Mouse (Mus musculus): ENCODE measurements around the gene Tmem161b. TPM values are rescaled to one million over a fixed set of nuclear protein-coding genes. Genes with fewer than 3 reads are reported as not detected.

Gene Tmem161b
- total and polyA plus RNA-seq, 2 experiments from 2014 or later, result 12.7 to 15.1 TPM

GRCm38 (mm10) chr13:84276246-84276645, 54.1 kb downstream of the Tmem161b start:
- TF ChIP-seq CTCF (IDR thresholded peaks at IDR 0.05; ENCODE audit: low read depth) (no peak), EP300 (IDR thresholded peaks at IDR 0.05; ENCODE audit: low read depth) (no peak)
- H3K9ac ChIP-seq (replicated peaks; ENCODE audit: low read depth, low read length), result no peak overlapping the region
- no peak overlapping the region for H3K4me3 ChIP-seq (ENCODE audit: low read depth, low read length)
- H3K27me3 ChIP-seq (ENCODE audit: control insufficient read depth, insufficient read depth, low read length), result no peaks in the 10 kb centered on the region
- no peaks in the 10 kb centered on the region for H3K4me1 ChIP-seq (ENCODE audit: control insufficient read depth, insufficient read depth)
- ATAC-seq (ENCODE audit: insufficient read depth, low read depth) (no peak), DNase-seq (ENCODE audit: low spot score) (no peak)
- H3K9me3 ChIP-seq (replicated peaks; ENCODE audit: control insufficient read depth, low read length), result no peaks in the 10 kb centered on the region
- WGBS, result 86% methylated on average over 5 of the region's 5 CpGs
- H3K27ac ChIP-seq (ENCODE audit: low read depth), result no peak overlapping the region
- H3K36me3 ChIP-seq (replicated peaks; ENCODE audit: control insufficient read depth, insufficient read depth, low read length), result peaks cover 7% of the 10 kb centered on the region
- H3K4me2 ChIP-seq (ENCODE audit: low read depth, low read length), result no peak overlapping the region

- no peak overlapping the region for H3K4me3 ChIP-seq (ENCODE audit: low read depth, low read length)
- TF ChIP-seq EP300 (IDR thresholded peaks at IDR 0.05; ENCODE audit: low read depth) (no peak), CTCF (IDR thresholded peaks at IDR 0.05; ENCODE audit: low read depth) (no peak)
- DNase-seq (ENCODE audit: low spot score) (no peak), ATAC-seq (ENCODE audit: insufficient read depth, low read depth) (no peak)
- no peak overlapping the region for H3K9ac ChIP-seq (replicated peaks; ENCODE audit: low read depth, low read length)
- no peak overlapping the region for H3K4me2 ChIP-seq (ENCODE audit: low read depth, low read length)
- H3K4me1 ChIP-seq (ENCODE audit: control insufficient read depth, insufficient read depth), result no peaks in the 10 kb centered on the region
- WGBS, result 88% methylated on average over 4 of the region's 4 CpGs
- no peak overlapping the region for H3K27ac ChIP-seq (ENCODE audit: low read depth)
- no peaks in the 10 kb centered on the region for H3K9me3 ChIP-seq (replicated peaks; ENCODE audit: control insufficient read depth, low read length)
- H3K27me3 ChIP-seq (ENCODE audit: control insufficient read depth, insufficient read depth, low read length), result no peaks in the 10 kb centered on the region
- H3K36me3 ChIP-seq (replicated peaks; ENCODE audit: control insufficient read depth, insufficient read depth, low read length), result peaks cover 14% of the 10 kb centered on the region; the same call in 1 of the 2 replicates
Observed at GRCm38 (mm10) chr13:84280352-84280751, 58.3 kb downstream of the Tmem161b start.

- Histone ChIP-seq H3K4me3 (ENCODE audit: low read depth, low read length) (no peak overlapping the region), H3K27me3 (ENCODE audit: control insufficient read depth, insufficient read depth, low read length) (no peaks in the 10 kb centered on the region), H3K36me3 (replicated peaks; ENCODE audit: control insufficient read depth, insufficient read depth, low read length) (peaks cover 16% of the 10 kb centered on the region), H3K4me2 (ENCODE audit: low read depth, low read length) (no peak overlapping the region), H3K4me1 (ENCODE audit: control insufficient read depth, insufficient read depth) (no peaks in the 10 kb centered on the region), H3K9ac (replicated peaks; ENCODE audit: low read depth, low read length) (no peak overlapping the region), H3K27ac (ENCODE audit: low read depth) (no peak overlapping the region), H3K9me3 (replicated peaks; ENCODE audit: control insufficient read depth, low read length) (no peaks in the 10 kb centered on the region)
- DNase-seq (ENCODE audit: low spot score) (no peak), ATAC-seq (ENCODE audit: insufficient read depth, low read depth) (no peak)
- TF ChIP-seq CTCF (IDR thresholded peaks at IDR 0.05; ENCODE audit: low read depth), result no peak
Observed at GRCm38 (mm10) chr13:84282966-84283365, 60.9 kb downstream of the Tmem161b start.

- H3K9ac ChIP-seq (replicated peaks; ENCODE audit: low read depth, low read length), result no peak overlapping the region
- no peak for TF ChIP-seq CTCF (IDR thresholded peaks at IDR 0.05; ENCODE audit: low read depth)
- TF ChIP-seq EP300 (IDR thresholded peaks at IDR 0.05; ENCODE audit: low read depth), result no peak
- no peak for ATAC-seq (ENCODE audit: insufficient read depth, low read depth)
- no peaks in the 10 kb centered on the region for H3K9me3 ChIP-seq (replicated peaks; ENCODE audit: control insufficient read depth, low read length)
- H3K27me3 ChIP-seq (ENCODE audit: control insufficient read depth, insufficient read depth, low read length), result no peaks in the 10 kb centered on the region
- 60% methylated on average over 7 of the region's 7 CpGs for WGBS
- no peaks in the 10 kb centered on the region for H3K4me1 ChIP-seq (ENCODE audit: control insufficient read depth, insufficient read depth)
- DNase-seq (ENCODE audit: low spot score), result no peak
- no peak overlapping the region for H3K27ac ChIP-seq (ENCODE audit: low read depth)
- H3K4me3 ChIP-seq (ENCODE audit: low read depth, low read length), result no peak overlapping the region
- H3K36me3 ChIP-seq (replicated peaks; ENCODE audit: control insufficient read depth, insufficient read depth, low read length), result peaks cover 18% of the 10 kb centered on the region
- no peak overlapping the region for H3K4me2 ChIP-seq (ENCODE audit: low read depth, low read length)
Observed at GRCm38 (mm10) chr13:84284764-84285558, 62.9 kb downstream of the Tmem161b start.

GRCm38 (mm10) chr13:84285559-84285945, 63.5 kb downstream of the Tmem161b start:
- no peak overlapping the region for H3K4me3 ChIP-seq (ENCODE audit: low read depth, low read length)
- H3K27me3 ChIP-seq (ENCODE audit: control insufficient read depth, insufficient read depth, low read length), result no peaks in the 10 kb centered on the region
- no peak overlapping the region for H3K4me2 ChIP-seq (ENCODE audit: low read depth, low read length)
- H3K4me1 ChIP-seq (ENCODE audit: control insufficient read depth, insufficient read depth), result no peaks in the 10 kb centered on the region
- no peak for ATAC-seq (ENCODE audit: insufficient read depth, low read depth)
- peaks cover 21% of the 10 kb centered on the region for H3K36me3 ChIP-seq (replicated peaks; ENCODE audit: control insufficient read depth, insufficient read depth, low read length)
- H3K27ac ChIP-seq (ENCODE audit: low read depth), result no peak overlapping the region
- TF ChIP-seq EP300 (IDR thresholded peaks at IDR 0.05; ENCODE audit: low read depth) (no peak), CTCF (IDR thresholded peaks at IDR 0.05; ENCODE audit: low read depth) (no peak)
- no peak for DNase-seq (ENCODE audit: low spot score)
- no peak overlapping the region for H3K9ac ChIP-seq (replicated peaks; ENCODE audit: low read depth, low read length)
- H3K9me3 ChIP-seq (replicated peaks; ENCODE audit: control insufficient read depth, low read length), result no peaks in the 10 kb centered on the region
- 90% methylated on average over 3 of the region's 3 CpGs for WGBS

Measured in heart, postnatal 0 days (tissue).